Mouse (Mus musculus) kidney, postnatal 25 days (tissue): ENCODE results near the gene Lypd8.

Source experiments
- DNase-seq, 2 experiments: peaks; one replicate each; pipeline ENCODE4 v3.0.0; 2021; ENCODE audit warnings: mixed read lengths in 2 of 2

Gene Lypd8

GRCm38 (mm10) chr11:58400655-58401054, 21.8 kb downstream of the Lypd8 start:
- no peak for DNase-seq

GRCm38 (mm10) chr11:58408066-58408465, 29.2 kb downstream of the Lypd8 start:
- DNase-seq: peak in 1 of 2 experiments; percentile 5

GRCm38 (mm10) chr11:58418336-58418735, 39.5 kb downstream of the Lypd8 start:
- DNase-seq: no peak

- DNase-seq: no peak
These were observed 42.0 kb downstream of the Lypd8 start, which contains the start of gene 1810065E05Rik for GRCm38 (mm10) chr11:58420815-58421214. TSS of gene 1810065E05Rik (plus strand) at chr11:58421111.

- no peak for DNase-seq
These were observed 53.4 kb downstream of the Lypd8 start, which contains the start of gene Gm12253 for GRCm38 (mm10) chr11:58432259-58432658. TSS of gene Gm12253 (plus strand) at chr11:58432559.

GRCm38 (mm10) chr11:58437866-58438265, 59.0 kb downstream of the Lypd8 start:
- no peak for DNase-seq
